In the genomic region with DNA sequence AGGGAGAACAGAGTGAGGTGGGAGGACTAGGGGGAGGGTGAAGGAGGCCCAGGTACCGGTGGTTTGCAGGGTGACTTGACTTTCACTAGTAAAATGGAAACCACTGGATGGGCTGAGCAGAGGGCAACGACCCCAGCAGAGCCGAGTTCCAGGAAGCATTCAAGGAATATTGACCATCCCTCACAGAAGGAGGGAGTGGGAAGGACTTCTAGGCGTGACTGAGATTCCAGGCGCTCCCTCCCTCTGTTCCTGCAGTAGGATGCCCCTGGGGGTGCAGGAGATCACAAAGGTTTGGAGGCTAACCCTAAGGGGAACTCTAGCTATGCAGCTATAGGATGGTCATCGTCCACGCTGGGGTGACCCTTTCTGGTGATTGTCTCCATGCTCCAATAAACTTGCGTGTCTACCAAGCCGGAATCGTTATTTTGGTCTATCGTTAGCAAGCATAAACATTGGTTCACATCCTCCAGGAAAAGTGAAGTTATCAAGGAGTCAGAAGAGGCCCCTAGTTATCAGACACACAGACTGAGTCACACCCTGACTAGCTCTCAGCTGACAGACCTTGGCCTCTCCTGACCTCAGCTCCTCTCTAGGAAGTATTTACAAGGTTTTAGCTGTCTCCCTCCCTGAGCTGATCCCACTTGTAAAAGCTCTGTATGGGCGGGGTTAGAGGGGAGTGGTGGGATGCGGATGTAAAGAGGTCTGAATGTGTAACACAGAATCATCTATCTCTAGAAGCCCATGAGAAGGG, we compare ENCODE assay signal across 24 mouse cellular contexts. TPM values are rescaled to one million over a fixed set of nuclear protein-coding genes. Genes with fewer than 3 reads are reported as not detected.
DNase-seq lines count a peak whose midpoint lies in the region; ATAC-seq lines count a peak whose summit lies in the region.
"Had no signal": no experiment of that assay in that cellular context is flagged by ENCODE, and none has a peak within 500 bp of the region (broad histone marks: within the 10 kb centered on the region; RNA-seq: fewer than 3 reads in every experiment).

No protein-coding gene starts in this region.

- ATAC-seq in heart, embryonic 11.5 days (replicated peaks; ENCODE audit: insufficient number of reproducible peaks, low FRiP score, low TSS enrichment), result 0 out of 2 replicates have a peak, but pooled peaks have one; percentile 22
- peak; percentile 56; the same call in 1 of the 2 replicates for ATAC-seq in erythroid progenitor cell, adult 5-6 weeks (replicated peaks; ENCODE audit: low FRiP score, poor library complexity, severe bottlenecking)
- ATAC-seq: hindbrain, embryonic 16.5 days; midbrain, embryonic 13.5 days had no signal

- H3K9me3 ChIP-seq in heart, embryonic 11.5 days (replicated peaks; ENCODE audit: control insufficient read depth, low read length), result no peaks in the 10 kb centered on the region
- H3K9me3 ChIP-seq: G1E; limb, embryonic 12.5 days; midbrain, embryonic 13.5 days had no signal

- DNase-seq in heart, adult 9 months (ENCODE audit: low spot score in 2 of 2), result no peak
- DNase-seq in adrenal gland, adult 2 months, result peak; percentile 72
- DNase-seq in yolk sac, embryonic 10.5 days (ENCODE audit: low spot score), result peak; percentile 35
- DNase-seq in left cerebral cortex, postnatal 25 days (ENCODE audit: low spot score in 2 of 2), result no peak
- no peak for DNase-seq in urinary bladder, postnatal 36 days (ENCODE audit: low spot score in 2 of 2)
- no peak for DNase-seq in right cerebral cortex, adult 18-20 months
- DNase-seq: cerebellum, adult 9-10 months; gastrocnemius, postnatal 14 days; kidney, adult 9 months; kidney, postnatal 4 days; layer of hippocampus, postnatal 36 days; lung, embryonic 14.5 days; right cerebral cortex, postnatal 14 days had no signal

- 46% methylated on average over 13 of the region's 13 CpGs for WGBS in heart, embryonic 11.5 days (ENCODE audit: insufficient replicate concordance)

- H3K4me1 ChIP-seq in heart, embryonic 11.5 days (ENCODE audit: control insufficient read depth, insufficient read depth, low read length), result peaks cover 24% of the 10 kb centered on the region

- no peak overlapping the region for H3K4me2 ChIP-seq in heart, embryonic 11.5 days
- H3K4me2 ChIP-seq: limb, embryonic 12.5 days; lung, embryonic 14.5 days; midbrain, embryonic 13.5 days had no signal

- no peak overlapping the region for H3K4me3 ChIP-seq in heart, embryonic 11.5 days (ENCODE audit: low read depth, low read length)
- H3K4me3 ChIP-seq: embryonic facial prominence, embryonic 10.5 days; heart, embryonic 10.5 days; limb, embryonic 12.5 days; midbrain, embryonic 13.5 days had no signal

- intact Hi-C loops in left cerebral cortex, postnatal 25 days (cut with DNase I), result no loop called here

- H3K36me3 ChIP-seq in heart, embryonic 11.5 days (ENCODE audit: control insufficient read depth, insufficient read depth, low read length), result no peaks in the 10 kb centered on the region
- H3K36me3 ChIP-seq: embryonic facial prominence, embryonic 10.5 days; G1E; heart, embryonic 10.5 days; limb, embryonic 12.5 days; midbrain, embryonic 13.5 days had no signal

- H3K9ac ChIP-seq in heart, embryonic 11.5 days (ENCODE audit: low read depth, low read length), result no peak overlapping the region; the same call in 1 of the 2 replicates
- H3K9ac ChIP-seq: limb, embryonic 12.5 days; lung, embryonic 14.5 days; midbrain, embryonic 13.5 days had no signal

- no peak overlapping the region for H3K27ac ChIP-seq in heart, embryonic 11.5 days (ENCODE audit: low read depth, low read length)
- H3K27ac ChIP-seq: embryonic facial prominence, embryonic 10.5 days; limb, embryonic 12.5 days; macrophage; midbrain, embryonic 13.5 days had no signal

- H3K27me3 ChIP-seq in heart, embryonic 11.5 days (ENCODE audit: control insufficient read depth, insufficient read depth, low read length), result no peaks in the 10 kb centered on the region
- H3K27me3 ChIP-seq: limb, embryonic 12.5 days; midbrain, embryonic 13.5 days had no signal

RNA-seq across cellular contexts. Expression of a gene that starts 2.0 kb away (rescaled TPM):
- polyA plus RNA-seq in heart, embryonic 11.5 days (2014; fragmentation: Nextera tagmentation; extraction: Ambion mirVana), result 7.8 and 8.0 TPM in 2 replicates
- 10 to 100 TPM; 41.5 to 60.9 TPM for total RNA-seq in adrenal gland, adult 2 months (2021)
- polyA plus RNA-seq in adrenal gland, adult 2 months (2012; rRNA removed), result 111 TPM in 2 replicates
- not detected in 2 replicates for total RNA-seq in erythroid progenitor cell, adult 5-6 weeks (2015; ENCODE audit: low replicate concordance)
- 0.13 TPM in 1 of 2 replicates, not detected in the other for total RNA-seq in erythroid progenitor cell, adult 5-6 weeks (2017; ENCODE audit: low replicate concordance)
- total RNA-seq in left cerebral cortex, postnatal 25 days (2021), result 10 to 100 TPM; 10.5 to 11.2 TPM
- polyA plus RNA-seq: G1E had no signal

RNA-seq across cellular contexts. Expression of a gene that starts 34.1 kb away (rescaled TPM):
- 0.39 and 0.46 TPM in 2 replicates for polyA plus RNA-seq in heart, embryonic 11.5 days (2014; fragmentation: Nextera tagmentation; extraction: Ambion mirVana)
- total RNA-seq in adrenal gland, adult 2 months (2021), result 1 to 10 TPM; 5.3 to 8.2 TPM
- polyA plus RNA-seq in adrenal gland, adult 2 months (2012; rRNA removed), result 2.3 and 3.0 TPM in 2 replicates
- total RNA-seq in erythroid progenitor cell, adult 5-6 weeks (2015; ENCODE audit: low replicate concordance), result not detected in 2 replicates
- not detected in 2 replicates for total RNA-seq in erythroid progenitor cell, adult 5-6 weeks (2017; ENCODE audit: low replicate concordance)
- total RNA-seq in left cerebral cortex, postnatal 25 days (2021), result 10 to 100 TPM; 34.3 to 36.5 TPM
- polyA plus RNA-seq: G1E had no signal

RNA-seq across cellular contexts. Expression of a gene that starts 35.4 kb away (rescaled TPM):
- polyA plus RNA-seq in heart, embryonic 11.5 days (2014; fragmentation: Nextera tagmentation; extraction: Ambion mirVana), result 0.54 and 4.6 TPM in 2 replicates
- 1 to 10 TPM; 3.0 to 7.7 TPM for total RNA-seq in adrenal gland, adult 2 months (2021)
- 1.8 and 2.8 TPM in 2 replicates for polyA plus RNA-seq in adrenal gland, adult 2 months (2012; rRNA removed)
- not detected in 2 replicates for total RNA-seq in erythroid progenitor cell, adult 5-6 weeks (2015; ENCODE audit: low replicate concordance)
- not detected in 2 replicates for total RNA-seq in erythroid progenitor cell, adult 5-6 weeks (2017; ENCODE audit: low replicate concordance)
- total RNA-seq in left cerebral cortex, postnatal 25 days (2021), result 10 to 100 TPM; 71.6 to 75.3 TPM
- total RNA-seq: G1E had no signal
- polyA plus RNA-seq: C2C12, G1E, macrophage had no signal

RNA-seq across cellular contexts. Expression of a gene that starts 39.8 kb away (rescaled TPM):
- polyA plus RNA-seq in heart, embryonic 11.5 days (2014; fragmentation: Nextera tagmentation; extraction: Ambion mirVana), result not detected in 2 replicates
- not detected for total RNA-seq in adrenal gland, adult 2 months (2021)
- polyA plus RNA-seq in adrenal gland, adult 2 months (2012; rRNA removed), result not detected in 2 replicates
- total RNA-seq in erythroid progenitor cell, adult 5-6 weeks (2015; ENCODE audit: low replicate concordance), result not detected in 2 replicates
- total RNA-seq in erythroid progenitor cell, adult 5-6 weeks (2017; ENCODE audit: low replicate concordance), result not detected in 2 replicates
- 1 to 10 TPM in 1 of 2 experiments, under 1 TPM in 1; 0.98 to 1.2 TPM for total RNA-seq in left cerebral cortex, postnatal 25 days (2021)
- total RNA-seq: G1E; gastrocnemius, postnatal 14 days; heart, postnatal 25 days had no signal
- polyA plus RNA-seq: embryonic facial prominence, embryonic 10.5 days; G1E; heart, embryonic 10.5 days; limb, embryonic 12.5 days; lung, embryonic 14.5 days; macrophage; midbrain, embryonic 13.5 days had no signal

RNA-seq across cellular contexts. Expression of a gene that starts 41.4 kb away (rescaled TPM):
- not detected in 2 replicates for polyA plus RNA-seq in heart, embryonic 11.5 days (2014; fragmentation: Nextera tagmentation; extraction: Ambion mirVana)
- total RNA-seq in adrenal gland, adult 2 months (2021), result not detected
- polyA plus RNA-seq in adrenal gland, adult 2 months (2012; rRNA removed), result 0.20 and 0.22 TPM in 2 replicates
- total RNA-seq in erythroid progenitor cell, adult 5-6 weeks (2015; ENCODE audit: low replicate concordance), result not detected in 2 replicates
- 0.68 TPM in 1 of 2 replicates, not detected in the other for total RNA-seq in erythroid progenitor cell, adult 5-6 weeks (2017; ENCODE audit: low replicate concordance)
- total RNA-seq in left cerebral cortex, postnatal 25 days (2021), result not detected
- total RNA-seq: G1E; gastrocnemius, postnatal 14 days; heart, postnatal 25 days; layer of hippocampus, postnatal 36 days had no signal
- polyA plus RNA-seq: C2C12; embryonic facial prominence, embryonic 10.5 days; G1E; heart, embryonic 10.5 days; hindbrain, embryonic 16.5 days; limb, embryonic 12.5 days; lung, embryonic 14.5 days; midbrain, embryonic 13.5 days had no signal

Comparison
In these comparisons a context has a peak if more than half of its experiments do, and no peak if none do; other contexts are left out.
1. DNase-seq: peak in adrenal gland, adult 2 months (single experiment) and yolk sac, embryonic 10.5 days (single experiment); none in heart, adult 9 months (0 of 2), left cerebral cortex, postnatal 25 days (0 of 2), urinary bladder, postnatal 36 days (0 of 2) and right cerebral cortex, adult 18-20 months (single experiment).
2. RNA of a gene that starts 2.0 kb away (total RNA-seq): 41.5 to 60.9 TPM in adrenal gland, adult 2 months and 10.5 to 11.2 TPM in left cerebral cortex, postnatal 25 days; 0.13 TPM in erythroid progenitor cell, adult 5-6 weeks; every median in the first group is over 10 times any median in the second.
3. RNA of a gene that starts 34.1 kb away (total RNA-seq): 34.3 to 36.5 TPM in left cerebral cortex, postnatal 25 days and 5.3 to 8.2 TPM in adrenal gland, adult 2 months; not detected in erythroid progenitor cell, adult 5-6 weeks; every median in the first group is over 4 times any median in the second.
4. RNA of a gene that starts 35.4 kb away (total RNA-seq): 71.6 to 75.3 TPM in left cerebral cortex, postnatal 25 days; 3.0 to 7.7 TPM in adrenal gland, adult 2 months and not detected in erythroid progenitor cell, adult 5-6 weeks; every median in the first group is over 4 times any median in the second.